Mouse (Mus musculus): ENCODE data around the gene 2900026A02Rik. TPM values are rescaled to one million over a fixed set of nuclear protein-coding genes. Genes with fewer than 3 reads are reported as not detected.

The 2900026A02Rik gene
- polyA plus RNA-seq, 1 experiment from 2014 or later, result 4.5 TPM

DNA sequence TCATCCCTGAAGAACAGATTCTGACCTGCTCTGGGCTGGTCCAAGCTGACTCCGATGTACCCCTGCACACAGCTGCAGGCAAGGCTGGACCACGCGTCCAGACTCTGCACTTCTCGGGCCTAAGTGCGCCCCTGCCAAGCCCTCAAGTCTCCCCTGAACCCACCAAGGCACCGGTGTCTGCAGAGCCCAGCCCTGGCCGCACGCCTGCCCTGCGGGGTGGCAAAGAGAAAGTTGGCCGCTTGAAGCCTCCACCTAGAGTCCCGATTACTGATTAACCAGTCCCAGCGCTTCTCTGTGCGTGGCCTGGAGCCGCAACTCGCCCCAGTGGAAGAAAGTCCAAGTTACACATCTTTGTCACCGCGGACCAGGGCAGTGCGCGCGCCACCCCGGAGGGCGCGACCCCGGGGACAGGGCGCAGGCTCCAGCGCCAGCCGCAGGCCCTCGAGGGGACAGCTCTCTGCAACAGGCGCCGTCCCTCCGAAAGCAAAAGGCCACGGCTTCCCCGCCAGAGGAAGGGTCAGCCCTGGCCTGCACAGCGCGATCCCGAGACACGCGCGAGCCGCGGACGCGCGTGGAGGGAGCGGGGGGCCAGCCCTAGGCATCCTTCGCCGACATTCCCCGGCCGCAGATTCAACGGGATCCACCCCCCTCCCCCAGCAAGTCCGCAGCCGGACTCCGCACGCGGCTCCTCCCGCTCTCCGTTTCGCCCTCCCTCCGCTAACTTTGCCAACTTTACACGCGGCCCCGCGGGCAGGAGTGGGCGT lies 471 bp downstream of the 2900026A02Rik start:
- peaks cover 16% of the 10 kb centered on the region for H3K4me1 ChIP-seq
- peak overlapping the region; percentile 61 for H3K4me3 ChIP-seq (replicated peaks)
- H3K27ac ChIP-seq, result 0 out of 2 replicates have a peak overlapping the region, but pooled peaks have one; percentile 6
- no peaks in the 10 kb centered on the region for H3K36me3 ChIP-seq (replicated peaks)
- H3K9ac ChIP-seq, result peak overlapping the region; percentile 68
- peak; percentile 40 for ATAC-seq (ENCODE audit: low FRiP score)
- peak overlapping the region; percentile 91 for H3K4me2 ChIP-seq
- no peaks in the 10 kb centered on the region for H3K9me3 ChIP-seq
- WGBS, result 2% methylated on average over 63 of the region's 64 CpGs
- H3K27me3 ChIP-seq, result 0 out of 2 replicates have a peak, but pooled peaks cover 7% of the 10 kb centered on the region

DNA sequence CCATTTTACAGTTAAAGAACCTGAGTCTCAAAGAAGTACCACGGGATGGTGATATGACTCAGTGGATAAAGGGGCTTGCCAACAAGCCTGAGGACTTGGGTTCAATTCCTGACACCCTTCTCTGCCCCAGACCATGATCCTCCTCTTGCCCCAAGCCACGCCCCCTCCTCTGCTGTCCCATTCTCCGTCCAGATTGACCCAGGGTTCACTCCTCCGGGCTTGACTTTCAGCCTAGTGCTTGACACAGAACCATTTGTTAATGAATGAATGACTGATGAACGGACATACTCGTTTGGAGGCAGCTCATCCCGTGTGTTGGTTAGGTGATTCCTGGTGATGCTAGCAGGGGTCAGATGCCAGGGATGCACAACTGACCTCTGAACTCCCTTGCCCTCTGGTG lies 1.2 kb downstream of the 2900026A02Rik start:
- H3K4me2 ChIP-seq, result peak overlapping the region; percentile 91
- H3K4me3 ChIP-seq (replicated peaks), result peak overlapping the region; percentile 61; the same call in 1 of the 2 replicates
- peaks cover 10% of the 10 kb centered on the region for H3K4me1 ChIP-seq
- 72% methylated on average over 7 of the region's 7 CpGs for WGBS
- no peak for ATAC-seq (ENCODE audit: low FRiP score)
- H3K9ac ChIP-seq, result no peak overlapping the region; the same call in 1 of the 2 replicates
- H3K9me3 ChIP-seq, result no peaks in the 10 kb centered on the region
- 0 out of 2 replicates have a peak, but pooled peaks cover 7% of the 10 kb centered on the region for H3K27me3 ChIP-seq
- no peak overlapping the region for H3K27ac ChIP-seq
- H3K36me3 ChIP-seq (replicated peaks), result no peaks in the 10 kb centered on the region

- H3K27ac ChIP-seq, result no peak overlapping the region
- H3K36me3 ChIP-seq (replicated peaks), result no peaks in the 10 kb centered on the region
- H3K9me3 ChIP-seq, result no peaks in the 10 kb centered on the region
- 0 out of 2 replicates have a peak, but pooled peaks cover 7% of the 10 kb centered on the region for H3K27me3 ChIP-seq
- no peak overlapping the region for H3K4me3 ChIP-seq (replicated peaks)
- H3K4me1 ChIP-seq, result peaks cover 10% of the 10 kb centered on the region
- H3K4me2 ChIP-seq, result no peak overlapping the region
- 93% methylated on average over 6 of the region's 6 CpGs for WGBS
- no peak overlapping the region for H3K9ac ChIP-seq
- no peak for ATAC-seq (ENCODE audit: low FRiP score)
Observed at GRCm38 (mm10) chr5:113219450-113219849, 1.6 kb downstream of the 2900026A02Rik start.

GRCm38 (mm10) chr5:113218617-113219235 lies 2.3 kb downstream of the 2900026A02Rik start:
- Histone ChIP-seq H3K27me3 (0 out of 2 replicates have a peak, but pooled peaks cover 7% of the 10 kb centered on the region), H3K9ac (no peak overlapping the region), H3K27ac (no peak overlapping the region), H3K4me2 (no peak overlapping the region), H3K36me3 (replicated peaks) (no peaks in the 10 kb centered on the region), H3K4me3 (replicated peaks) (no peak overlapping the region), H3K9me3 (no peaks in the 10 kb centered on the region), H3K4me1 (peaks cover 10% of the 10 kb centered on the region)
- WGBS, result 87% methylated on average over 17 of the region's 17 CpGs
- ATAC-seq (ENCODE audit: low FRiP score), result no peak

DNA sequence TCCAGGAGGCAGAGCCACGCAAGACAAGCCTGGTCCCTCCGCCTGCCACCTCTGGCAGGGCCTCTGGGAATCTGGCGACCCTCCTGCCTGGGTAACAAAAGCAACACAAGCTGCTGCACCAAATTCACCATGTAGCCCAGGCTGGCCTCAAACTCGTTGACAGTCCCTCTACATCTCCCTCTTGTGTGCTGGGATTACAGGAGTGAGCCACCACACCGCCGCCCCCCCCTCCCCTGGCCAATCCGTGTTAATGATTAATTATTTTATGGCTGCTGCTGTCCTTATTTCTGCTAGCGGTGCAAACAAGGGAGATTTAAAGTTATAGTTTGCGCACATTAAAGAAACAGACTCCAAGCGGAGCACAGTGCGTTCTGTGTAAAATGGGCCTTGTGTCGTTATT lies 4.0 kb downstream of the 2900026A02Rik start:
- Histone ChIP-seq H3K36me3 (replicated peaks) (no peaks in the 10 kb centered on the region), H3K4me3 (replicated peaks) (no peak overlapping the region)
- WGBS, result 85% methylated on average over 12 of the region's 12 CpGs

GRCm38 (mm10) chr5:113216328-113216960 lies 4.6 kb downstream of the 2900026A02Rik start:
- Histone ChIP-seq H3K9me3 (no peaks in the 10 kb centered on the region), H3K27ac (no peak overlapping the region), H3K27me3 (0 out of 2 replicates have a peak, but pooled peaks cover 7% of the 10 kb centered on the region), H3K4me2 (no peak overlapping the region), H3K36me3 (replicated peaks) (no peaks in the 10 kb centered on the region), H3K4me1 (peaks cover 10% of the 10 kb centered on the region), H3K4me3 (replicated peaks) (no peak overlapping the region), H3K9ac (no peak overlapping the region)
- 85% methylated on average over 14 of the region's 14 CpGs for WGBS
- ATAC-seq (ENCODE audit: low FRiP score), result no peak

More for the DNA sequence above, 4.0 kb downstream of the 2900026A02Rik start:
- H3K9me3 ChIP-seq, result no peaks in the 10 kb centered on the region
- no peak overlapping the region for H3K27ac ChIP-seq
- H3K4me2 ChIP-seq, result no peak overlapping the region
- no peak for ATAC-seq (ENCODE audit: low FRiP score)
- H3K4me1 ChIP-seq, result peaks cover 10% of the 10 kb centered on the region
- 0 out of 2 replicates have a peak, but pooled peaks cover 7% of the 10 kb centered on the region for H3K27me3 ChIP-seq
- no peak overlapping the region for H3K9ac ChIP-seq

GRCm38 (mm10) chr5:113215610-113216011 lies 5.4 kb downstream of the 2900026A02Rik start:
- Histone ChIP-seq H3K4me2 (no peak overlapping the region), H3K36me3 (replicated peaks) (no peaks in the 10 kb centered on the region), H3K27me3 (0 out of 2 replicates have a peak, but pooled peaks cover 7% of the 10 kb centered on the region), H3K4me1 (peaks cover 7% of the 10 kb centered on the region), H3K9ac (no peak overlapping the region), H3K27ac (no peak overlapping the region), H3K4me3 (replicated peaks) (no peak overlapping the region), H3K9me3 (no peaks in the 10 kb centered on the region)
- WGBS, result 87% methylated on average over 9 of the region's 9 CpGs
- ATAC-seq (ENCODE audit: low FRiP score), result no peak

DNA sequence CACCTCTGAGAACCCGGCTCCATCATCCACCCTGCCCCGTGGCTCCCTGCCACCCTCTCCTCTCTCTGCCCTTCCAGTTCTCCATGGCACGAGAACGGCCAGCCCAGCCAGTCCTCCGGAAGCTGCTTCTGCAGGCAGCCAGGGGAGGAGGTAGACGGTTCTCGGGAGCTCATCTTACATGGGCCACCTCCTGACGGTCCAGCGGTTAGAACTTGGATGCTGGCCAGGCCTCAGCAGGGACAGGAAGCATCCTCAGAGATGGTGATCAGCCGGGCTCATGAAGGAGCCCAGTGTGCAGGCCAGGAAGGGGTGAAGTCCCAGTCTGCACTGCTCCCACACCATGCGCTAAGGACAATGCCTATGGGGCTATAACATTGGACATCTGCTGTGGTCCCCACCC lies 6.6 kb downstream of the 2900026A02Rik start:
- Histone ChIP-seq H3K27me3 (0 out of 2 replicates have a peak, but pooled peaks cover 6% of the 10 kb centered on the region), H3K4me2 (no peak overlapping the region), H3K4me3 (replicated peaks) (no peak overlapping the region), H3K4me1 (peaks cover 4% of the 10 kb centered on the region), H3K9ac (no peak overlapping the region), H3K9me3 (no peaks in the 10 kb centered on the region), H3K27ac (no peak overlapping the region), H3K36me3 (replicated peaks) (no peaks in the 10 kb centered on the region)
- WGBS, result 74% methylated on average over 11 of the region's 11 CpGs
- no peak for ATAC-seq (ENCODE audit: low FRiP score)

DNA sequence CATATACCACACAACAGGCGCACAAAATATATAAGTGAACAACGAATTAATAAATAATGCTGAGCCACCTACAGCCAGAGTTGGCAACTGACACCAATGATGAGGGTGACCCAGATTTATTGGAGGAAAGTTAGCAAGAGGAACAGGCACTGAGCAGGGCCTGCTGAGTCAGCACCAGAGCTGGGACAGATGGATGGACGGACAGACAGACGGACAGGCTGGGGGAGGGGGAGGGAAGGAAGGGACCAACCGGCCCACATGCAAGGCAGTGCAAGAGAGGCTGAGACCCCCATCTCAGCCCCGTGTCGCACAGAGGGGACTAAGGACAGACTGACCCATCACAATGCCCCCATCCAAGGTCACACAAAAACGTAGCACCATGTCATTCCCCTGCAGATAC lies 7.0 kb downstream of the 2900026A02Rik start:
- Histone ChIP-seq H3K36me3 (replicated peaks) (no peaks in the 10 kb centered on the region), H3K4me3 (replicated peaks) (no peak overlapping the region), H3K4me2 (no peak overlapping the region), H3K4me1 (peaks cover 8% of the 10 kb centered on the region), H3K9ac (no peak overlapping the region), H3K27me3 (0 out of 2 replicates have a peak, but pooled peaks cover 2% of the 10 kb centered on the region), H3K27ac (no peak overlapping the region), H3K9me3 (no peaks in the 10 kb centered on the region)
- no peak for ATAC-seq (ENCODE audit: low FRiP score)
- WGBS, result 94% methylated on average over 7 of the region's 8 CpGs

- Histone ChIP-seq H3K9ac (no peak overlapping the region), H3K4me3 (replicated peaks) (no peak overlapping the region), H3K27ac (no peak overlapping the region), H3K9me3 (no peaks in the 10 kb centered on the region), H3K4me1 (peaks cover 16% of the 10 kb centered on the region), H3K27me3 (no peaks in the 10 kb centered on the region), H3K4me2 (no peak overlapping the region), H3K36me3 (replicated peaks) (no peaks in the 10 kb centered on the region)
- ATAC-seq (ENCODE audit: low FRiP score), result no peak
- WGBS, result 85% methylated on average over 10 of the region's 10 CpGs
Observed at GRCm38 (mm10) chr5:113212156-113212835, 8.7 kb downstream of the 2900026A02Rik start.

DNA sequence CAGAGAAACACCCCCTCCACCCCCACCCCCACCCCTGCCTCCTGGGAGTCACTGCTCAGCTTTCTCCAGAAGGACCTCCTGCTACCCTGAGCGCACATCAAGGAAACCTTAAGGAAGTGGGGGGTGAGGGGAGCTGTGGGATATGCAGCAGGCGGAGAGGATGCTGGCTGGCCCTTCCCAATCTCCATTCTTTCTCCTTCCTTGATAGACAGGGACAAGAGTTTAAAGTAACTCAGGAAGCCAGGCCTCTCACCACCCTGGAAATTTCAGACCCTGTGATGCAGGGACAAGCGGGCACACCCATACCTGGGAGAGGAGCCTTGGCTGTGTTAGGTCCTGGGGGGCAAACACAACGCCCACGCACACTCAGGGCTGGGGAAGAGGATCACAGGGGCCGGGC lies 10.7 kb downstream of the 2900026A02Rik start:
- H3K27ac ChIP-seq, result peak overlapping the region; percentile 66; the same call in 1 of the 2 replicates
- peaks cover 20% of the 10 kb centered on the region for H3K4me1 ChIP-seq

GRCm38 (mm10) chr5:113209898-113210297 lies 11.1 kb downstream of the 2900026A02Rik start:
- no peak overlapping the region for H3K4me2 ChIP-seq
- WGBS, result 88% methylated on average over 13 of the region's 13 CpGs

More for the DNA sequence above, 10.7 kb downstream of the 2900026A02Rik start:
- WGBS, result 81% methylated on average over 6 of the region's 6 CpGs
- Histone ChIP-seq H3K36me3 (replicated peaks) (no peaks in the 10 kb centered on the region), H3K9me3 (no peaks in the 10 kb centered on the region), H3K27me3 (no peaks in the 10 kb centered on the region), H3K4me3 (replicated peaks) (no peak overlapping the region), H3K4me2 (no peak overlapping the region), H3K9ac (no peak overlapping the region)
- no peak for ATAC-seq (ENCODE audit: low FRiP score)

More at GRCm38 (mm10) chr5:113209898-113210297, 11.1 kb downstream of the 2900026A02Rik start:
- Histone ChIP-seq H3K36me3 (replicated peaks) (no peaks in the 10 kb centered on the region), H3K4me1 (peaks cover 20% of the 10 kb centered on the region), H3K9ac (no peak overlapping the region), H3K27ac (peak overlapping the region; percentile 66; the same call in 1 of the 2 replicates), H3K27me3 (no peaks in the 10 kb centered on the region), H3K4me3 (replicated peaks) (no peak overlapping the region), H3K9me3 (no peaks in the 10 kb centered on the region)
- no peak for ATAC-seq (ENCODE audit: low FRiP score)

Data from forebrain, embryonic 12.5 days (tissue).